Mouse (Mus musculus) myocyte (in vitro differentiated cells): ENCODE measurements around the gene Alk.

Source experiments
- CEBPB ChIP-seq: IDR thresholded peaks from 2 replicates; pipeline ENCODE4 v1.6.1; 2011; ENCODE audit warnings: mild to moderate bottlenecking, moderate library complexity; ENCODE audit not compliant: poor library complexity, insufficient read depth, severe bottlenecking
- E2F4 ChIP-seq: IDR thresholded peaks from one replicate; pipeline ENCODE4 v1.6.1; 2011; ENCODE audit warnings: mild to moderate bottlenecking, control low read depth, moderate library complexity; ENCODE audit not compliant: insufficient read depth
- MAX ChIP-seq: IDR thresholded peaks from one replicate; pipeline ENCODE4 v1.6.1; 2011; ENCODE audit warnings: low read depth, mild to moderate bottlenecking, control low read depth
- MYOD1 ChIP-seq, 3 experiments: IDR thresholded peaks; one replicate each; pipeline ENCODE4 v1.6.1; 2011; ENCODE audit warnings: control low read depth in 2 of 3, low read depth in 2 of 3, mild to moderate bottlenecking in 2 of 3, moderate library complexity in 1 of 3; ENCODE audit not compliant: insufficient read length in 2 of 3, control insufficient read depth in 1 of 3
- POLR2A ChIP-seq: IDR thresholded peaks from one replicate; pipeline ENCODE4 v1.6.1; 2011; ENCODE audit warnings: low read depth, mild to moderate bottlenecking, control low read depth, moderate library complexity; ENCODE audit not compliant: insufficient read length
- POLR2AphosphoS2 ChIP-seq: IDR thresholded peaks from one replicate; pipeline ENCODE4 v1.6.1; 2011; ENCODE audit warnings: low read depth, control low read depth; ENCODE audit not compliant: insufficient read length
- SRF ChIP-seq: IDR thresholded peaks from one replicate; pipeline ENCODE4 v1.6.1; 2011; ENCODE audit warnings: low read depth; ENCODE audit not compliant: control insufficient read depth, insufficient read length
- TCF12 ChIP-seq: IDR thresholded peaks from one replicate; pipeline ENCODE4 v1.6.1; 2011; ENCODE audit warnings: mild to moderate bottlenecking, control low read depth; ENCODE audit not compliant: poor library complexity, insufficient read depth, severe bottlenecking
- TCF3 ChIP-seq: IDR thresholded peaks from one replicate; pipeline ENCODE4 v1.6.1; 2011; ENCODE audit warnings: low read depth, control low read depth; ENCODE audit not compliant: insufficient read length
- USF1 ChIP-seq: IDR thresholded peaks from one replicate; pipeline ENCODE4 v1.6.1; 2011; ENCODE audit warnings: low read depth, mild to moderate bottlenecking, control low read depth, moderate library complexity

- no peak for TF ChIP-seq POLR2A
- TF ChIP-seq POLR2AphosphoS2: no peak
- TF ChIP-seq MAX: no peak
- no peak for TF ChIP-seq MYOD1 (IDR thresholded peaks at IDR 0.05; ENCODE audit: control insufficient read depth in 1 of 3, insufficient read length in 2 of 3, low read depth in 2 of 3)
- no peak for TF ChIP-seq CEBPB
- no peak for TF ChIP-seq USF1
- TF ChIP-seq E2F4: no peak
- TF ChIP-seq TCF3: no peak
- no peak for TF ChIP-seq TCF12
- TF ChIP-seq SRF: no peak
Observed at GRCm38 (mm10) chr17:71870641-71871040, 733.8 kb downstream of the Alk start.
